Mouse (Mus musculus): ENCODE measurements around the gene Cryba4. TPM values are rescaled to one million over a fixed set of nuclear protein-coding genes. Genes with fewer than 3 reads are reported as not detected.

Cryba4 gene
- polyA plus RNA-seq, 1 experiment from 2014 or later = 2.0 TPM

DNA sequence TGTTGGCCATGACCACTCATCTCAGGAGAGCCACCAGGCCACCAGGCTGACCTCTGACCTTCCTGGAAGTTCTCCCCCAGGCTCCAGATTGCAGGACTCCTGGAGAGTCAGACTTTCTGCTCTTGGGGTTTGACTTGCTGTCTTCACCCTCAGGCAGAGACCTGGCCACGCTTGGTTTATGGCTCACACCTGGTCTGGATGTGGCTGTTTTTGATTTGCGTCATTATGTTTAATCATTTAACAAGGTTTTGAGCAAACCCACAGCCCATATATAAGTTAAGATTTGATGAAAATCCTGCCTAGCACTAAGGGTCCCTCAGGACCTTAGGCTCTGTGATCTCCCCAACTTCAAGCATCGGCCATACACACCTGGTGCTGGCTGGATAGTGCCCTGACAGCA is 5.6 kb upstream of the Cryba4 start:
- Histone ChIP-seq H3K9ac (replicated peaks) (no peak overlapping the region), H3K4me2 (replicated peaks) (no peak overlapping the region), H3K4me3 (no peak overlapping the region), H3K36me3 (no peaks in the 10 kb centered on the region), H3K9me3 (no peaks in the 10 kb centered on the region), H3K4me1 (peaks cover 10% of the 10 kb centered on the region), H3K27me3 (peaks cover 6% of the 10 kb centered on the region), H3K27ac (replicated peaks) (no peak overlapping the region)
- WGBS = 87% methylated on average over 3 of the region's 3 CpGs
- ATAC-seq (ENCODE audit: low FRiP score, low read depth) = no peak

DNA sequence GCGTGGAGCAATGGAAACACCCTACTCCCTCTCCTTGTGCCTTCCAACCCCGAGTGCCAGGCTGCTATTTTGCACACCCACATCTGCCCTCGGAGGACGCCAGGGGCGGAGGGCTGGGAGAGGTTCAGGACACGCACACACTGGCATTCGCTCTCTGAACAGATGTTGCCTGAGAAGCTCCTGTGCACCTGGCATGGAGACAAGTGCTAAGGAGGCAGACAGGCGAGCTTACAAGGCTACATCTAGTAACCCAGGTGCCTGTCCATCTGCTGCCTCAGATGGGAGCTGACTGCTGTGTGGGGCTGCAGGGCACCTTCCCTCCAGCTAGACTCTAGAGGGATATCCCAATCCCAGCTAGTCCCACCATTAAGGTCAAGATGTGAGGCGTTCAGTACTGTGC is 4.1 kb upstream of the Cryba4 start:
- Histone ChIP-seq H3K4me3 (no peak overlapping the region), H3K9me3 (no peaks in the 10 kb centered on the region), H3K27ac (replicated peaks) (no peak overlapping the region), H3K27me3 (peaks cover 9% of the 10 kb centered on the region), H3K36me3 (no peaks in the 10 kb centered on the region), H3K4me2 (replicated peaks) (no peak overlapping the region), H3K4me1 (peaks cover 12% of the 10 kb centered on the region), H3K9ac (replicated peaks) (no peak overlapping the region)
- 82% methylated on average over 9 of the region's 9 CpGs for WGBS
- no peak for ATAC-seq (ENCODE audit: low FRiP score, low read depth)

GRCm38 (mm10) chr5:112255426-112255825 is 3.1 kb upstream of the Cryba4 start, which contains the start of gene Crybb1:
TSS of gene Crybb1 (plus strand) at chr5:112255815.
- H3K4me2 ChIP-seq (replicated peaks) = no peak within 1 kb of the TSS
- 58% methylated on average over 3 of the region's 3 CpGs for WGBS
- no peaks in the 10 kb centered on the region for H3K9me3 ChIP-seq
- H3K36me3 ChIP-seq = no peaks in the 10 kb centered on the region
- H3K27me3 ChIP-seq = peaks cover 7% of the 10 kb centered on the region
- no peak for ATAC-seq (ENCODE audit: low FRiP score, low read depth)
- peaks cover 12% of the 10 kb centered on the region for H3K4me1 ChIP-seq
- H3K9ac ChIP-seq (replicated peaks) = no peak within 1 kb of the TSS
- no peak within 1 kb of the TSS for H3K27ac ChIP-seq (replicated peaks)
- no peak within 1 kb of the TSS for H3K4me3 ChIP-seq

DNA sequence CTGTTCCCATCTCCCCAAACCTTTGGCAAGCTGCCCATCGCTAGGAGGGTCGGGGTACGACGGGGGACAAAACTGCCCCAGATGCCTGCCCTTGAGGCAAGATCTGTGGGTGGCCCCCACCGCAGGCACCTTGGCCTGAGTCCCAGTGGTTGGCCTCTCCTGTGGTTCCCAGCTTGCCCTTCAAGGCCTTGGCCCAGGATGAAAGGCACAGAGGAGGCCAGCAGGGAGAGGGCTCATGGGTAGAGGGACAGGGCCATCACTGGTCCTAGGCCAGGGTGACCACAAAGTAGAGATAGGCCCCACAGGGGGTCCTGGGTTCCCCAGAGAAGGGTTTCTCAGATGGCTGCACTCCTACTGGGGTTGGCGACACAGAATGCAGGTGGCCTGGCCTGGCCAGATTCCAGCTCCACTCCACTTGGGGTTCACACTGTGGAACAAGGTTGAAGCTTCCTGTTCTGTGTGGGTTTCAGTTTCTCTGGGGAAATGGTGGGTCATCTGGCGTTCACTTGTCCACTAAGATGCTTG is 2.0 kb upstream of the Cryba4 start:
- Histone ChIP-seq H3K36me3 (no peaks in the 10 kb centered on the region), H3K27ac (replicated peaks) (no peak overlapping the region), H3K9me3 (no peaks in the 10 kb centered on the region), H3K4me2 (replicated peaks) (no peak overlapping the region), H3K27me3 (peaks cover 7% of the 10 kb centered on the region; the same call in 1 of the 2 replicates), H3K4me3 (no peak overlapping the region), H3K4me1 (peaks cover 12% of the 10 kb centered on the region), H3K9ac (replicated peaks) (no peak overlapping the region)
- ATAC-seq (ENCODE audit: low FRiP score, low read depth) = no peak
- 86% methylated on average over 7 of the region's 7 CpGs for WGBS

- Histone ChIP-seq H3K9ac (replicated peaks) (no peak overlapping the region), H3K4me1 (peaks cover 12% of the 10 kb centered on the region), H3K27me3 (peaks cover 7% of the 10 kb centered on the region; the same call in 1 of the 2 replicates), H3K4me2 (replicated peaks) (no peak overlapping the region), H3K4me3 (no peak overlapping the region), H3K9me3 (no peaks in the 10 kb centered on the region), H3K36me3 (no peaks in the 10 kb centered on the region), H3K27ac (replicated peaks) (no peak overlapping the region)
- WGBS = 15% methylated on average over 8 of the region's 8 CpGs
- ATAC-seq (ENCODE audit: low FRiP score, low read depth) = no peak
These were observed 851 bp upstream of the Cryba4 start for GRCm38 (mm10) chr5:112253169-112253568.

- 0 out of 2 replicates have a peak, but pooled peaks cover 4% of the 10 kb centered on the region for H3K27me3 ChIP-seq
- WGBS = 85% methylated on average over 11 of the region's 11 CpGs
- no peak for ATAC-seq (ENCODE audit: low FRiP score, low read depth)
- no peak overlapping the region for H3K4me2 ChIP-seq (replicated peaks)
- H3K4me3 ChIP-seq = no peak overlapping the region
- H3K4me1 ChIP-seq = peaks cover 14% of the 10 kb centered on the region
- no peak overlapping the region for H3K27ac ChIP-seq (replicated peaks)
- no peaks in the 10 kb centered on the region for H3K36me3 ChIP-seq
- no peaks in the 10 kb centered on the region for H3K9me3 ChIP-seq
- no peak overlapping the region for H3K9ac ChIP-seq (replicated peaks)
These were observed 3.2 kb downstream of the Cryba4 start for GRCm38 (mm10) chr5:112249106-112249505.

DNA sequence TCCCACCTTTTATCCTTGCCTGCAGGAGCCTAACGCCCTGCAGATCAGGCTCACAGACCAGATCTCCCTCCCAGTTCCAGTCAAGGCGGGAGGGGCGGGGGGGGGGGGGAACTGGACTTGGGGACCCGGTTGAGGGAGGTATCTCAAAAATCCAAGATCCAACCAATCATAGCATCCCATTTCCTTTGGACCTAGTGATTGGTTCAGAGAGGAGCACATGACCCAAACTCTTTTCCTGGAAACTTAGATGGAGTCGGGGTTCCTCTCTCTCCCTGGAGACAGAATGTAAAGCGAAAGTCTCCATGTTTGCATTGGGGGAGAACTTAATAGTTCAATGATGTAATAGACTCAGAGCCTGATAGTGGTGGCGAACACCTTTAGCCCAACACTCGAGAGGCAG is 4.9 kb downstream of the Cryba4 start:
- H3K36me3 ChIP-seq = no peaks in the 10 kb centered on the region
- H3K4me2 ChIP-seq (replicated peaks) = no peak overlapping the region
- WGBS = 42% methylated on average over 8 of the region's 8 CpGs
- no peak overlapping the region for H3K27ac ChIP-seq (replicated peaks)
- no peak overlapping the region for H3K4me3 ChIP-seq
- H3K4me1 ChIP-seq = 0 out of 2 replicates have a peak, but pooled peaks cover 4% of the 10 kb centered on the region
- H3K9me3 ChIP-seq = no peaks in the 10 kb centered on the region
- H3K9ac ChIP-seq (replicated peaks) = no peak overlapping the region
- H3K27me3 ChIP-seq = 0 out of 2 replicates have a peak, but pooled peaks cover 4% of the 10 kb centered on the region
- ATAC-seq (ENCODE audit: low FRiP score, low read depth) = no peak

DNA sequence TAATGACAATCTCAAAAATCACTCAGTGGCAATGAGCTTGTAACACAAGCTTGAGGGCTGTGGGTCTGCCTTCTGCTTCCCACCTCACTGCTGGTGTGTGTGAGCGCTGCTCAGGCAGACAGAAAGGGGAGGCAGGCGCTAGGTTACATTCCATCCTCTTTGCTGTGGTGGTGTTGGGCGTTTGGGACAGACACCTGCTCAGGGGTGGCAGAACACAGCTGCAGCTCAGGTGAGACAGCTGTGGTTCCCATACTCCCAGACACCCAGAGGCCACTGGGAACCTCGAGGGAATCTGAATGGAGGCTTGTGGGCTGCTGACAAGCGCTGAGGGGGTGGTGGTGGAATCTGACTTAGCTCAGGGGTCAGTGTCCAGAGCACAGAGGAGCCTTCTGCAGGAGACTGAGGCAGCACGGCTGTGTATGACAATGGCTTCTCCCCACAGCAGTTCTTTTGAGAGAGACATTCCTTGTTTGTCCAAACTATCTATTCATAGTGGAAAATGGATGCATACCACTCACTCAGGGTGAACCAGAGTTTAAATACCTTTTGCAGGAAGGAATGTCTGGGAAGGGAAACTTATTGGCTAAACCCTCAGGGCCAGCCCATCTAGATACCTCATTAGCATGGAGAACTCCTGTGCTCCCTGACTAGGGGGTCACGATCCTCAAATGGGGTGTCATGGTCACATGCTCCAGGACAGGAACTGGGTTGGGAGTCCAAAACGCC is 7.3 kb downstream of the Cryba4 start:
- Histone ChIP-seq H3K27ac (replicated peaks) (no peak overlapping the region), H3K9ac (replicated peaks) (no peak overlapping the region), H3K36me3 (no peaks in the 10 kb centered on the region), H3K9me3 (no peaks in the 10 kb centered on the region), H3K4me3 (no peak overlapping the region), H3K27me3 (no peaks in the 10 kb centered on the region), H3K4me2 (replicated peaks) (no peak overlapping the region), H3K4me1 (peaks cover 14% of the 10 kb centered on the region)
- WGBS = 52% methylated on average over 8 of the region's 8 CpGs
- ATAC-seq (ENCODE audit: low FRiP score, low read depth) = no peak

DNA sequence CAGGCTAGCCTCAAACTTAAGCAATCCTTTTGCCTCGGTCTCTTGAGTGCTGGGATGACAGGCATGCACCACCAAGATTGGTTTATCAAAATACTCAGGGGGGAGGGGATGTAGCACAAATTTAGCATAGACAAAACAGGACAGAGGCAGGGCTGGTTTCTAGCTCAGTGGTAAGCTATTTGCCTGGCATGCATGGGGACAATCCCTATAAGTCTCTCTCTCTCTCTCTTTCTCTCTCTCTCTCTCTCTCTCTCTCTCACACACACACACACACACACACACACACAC is 8.1 kb downstream of the Cryba4 start:
- peaks cover 22% of the 10 kb centered on the region for H3K4me1 ChIP-seq
- no peak for ATAC-seq (ENCODE audit: low FRiP score, low read depth)
- no peak overlapping the region for H3K4me3 ChIP-seq
- H3K27me3 ChIP-seq = no peaks in the 10 kb centered on the region
- no peaks in the 10 kb centered on the region for H3K36me3 ChIP-seq
- no peak overlapping the region for H3K9ac ChIP-seq (replicated peaks)
- H3K9me3 ChIP-seq = no peaks in the 10 kb centered on the region
- WGBS = 61% methylated on average over 1 of the region's 1 CpGs
- no peak overlapping the region for H3K27ac ChIP-seq (replicated peaks)
- H3K4me2 ChIP-seq (replicated peaks) = no peak overlapping the region

GRCm38 (mm10) chr5:112243539-112244274 is 8.6 kb downstream of the Cryba4 start:
- Histone ChIP-seq H3K9me3 (no peaks in the 10 kb centered on the region), H3K4me3 (no peak overlapping the region), H3K9ac (replicated peaks) (no peak overlapping the region), H3K4me2 (replicated peaks) (no peak overlapping the region), H3K4me1 (peaks cover 27% of the 10 kb centered on the region), H3K27ac (replicated peaks) (no peak overlapping the region), H3K27me3 (no peaks in the 10 kb centered on the region), H3K36me3 (no peaks in the 10 kb centered on the region)
- ATAC-seq (ENCODE audit: low FRiP score, low read depth) = no peak
- WGBS = 73% methylated on average over 10 of the region's 10 CpGs

- 63% methylated on average over 5 of the region's 5 CpGs for WGBS
- peaks cover 34% of the 10 kb centered on the region for H3K4me1 ChIP-seq
- H3K9me3 ChIP-seq = no peaks in the 10 kb centered on the region
- no peak overlapping the region for H3K4me3 ChIP-seq
- no peaks in the 10 kb centered on the region for H3K27me3 ChIP-seq
- no peak overlapping the region for H3K9ac ChIP-seq (replicated peaks)
- no peak overlapping the region for H3K27ac ChIP-seq (replicated peaks)
- H3K4me2 ChIP-seq (replicated peaks) = no peak overlapping the region
- ATAC-seq (ENCODE audit: low FRiP score, low read depth) = no peak
- H3K36me3 ChIP-seq = no peaks in the 10 kb centered on the region
These were observed 9.3 kb downstream of the Cryba4 start for GRCm38 (mm10) chr5:112243041-112243440.

DNA sequence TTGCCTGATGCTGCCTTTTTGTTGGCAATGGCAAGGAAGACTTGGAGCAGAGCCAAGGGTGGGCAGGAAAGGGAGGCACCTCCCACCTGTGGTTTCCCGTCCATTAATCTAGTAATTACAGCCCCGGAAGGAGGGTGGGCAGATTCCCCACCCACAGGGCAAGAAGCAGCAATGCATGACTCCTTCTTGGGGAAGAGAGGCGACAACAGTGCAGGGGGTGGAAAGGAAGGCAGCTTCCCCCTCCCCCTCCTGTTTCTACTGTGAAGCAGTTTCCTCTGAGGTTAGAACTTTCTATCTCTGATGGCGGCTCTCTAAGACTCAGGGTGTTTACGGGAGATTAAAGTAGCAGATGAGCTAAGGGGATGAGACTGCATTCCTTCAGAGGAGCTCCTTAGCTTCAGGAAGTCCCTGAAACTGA is 9.9 kb downstream of the Cryba4 start:
- H3K9ac ChIP-seq (replicated peaks) = no peak overlapping the region
- no peaks in the 10 kb centered on the region for H3K27me3 ChIP-seq
- WGBS = 78% methylated on average over 5 of the region's 5 CpGs
- no peaks in the 10 kb centered on the region for H3K9me3 ChIP-seq
- no peak overlapping the region for H3K4me2 ChIP-seq (replicated peaks)
- no peaks in the 10 kb centered on the region for H3K36me3 ChIP-seq
- ATAC-seq (ENCODE audit: low FRiP score, low read depth) = no peak
- H3K4me3 ChIP-seq = no peak overlapping the region
- peaks cover 39% of the 10 kb centered on the region for H3K4me1 ChIP-seq
- H3K27ac ChIP-seq (replicated peaks) = no peak overlapping the region; the same call in 1 of the 2 replicates

Data from midbrain, embryonic 12.5 days (tissue).